Mouse (Mus musculus) liver, postnatal 0 days (tissue): ENCODE measurements at regions not wholly inside any gene's neighbourhood (a gene's known extent, or its start where the extent isn't known, plus 50 kb on each side); places are given as distances from the start of the nearest gene placed in this dataset.

Source experiments
- CTCF ChIP-seq: sonication (generic); IDR thresholded peaks from 2 replicates; pipeline ENCODE4 v1.5.1; 2016; ENCODE audit warnings: antibody characterized with exemption, low read depth
- EP300 ChIP-seq: IDR thresholded peaks from 2 replicates; pipeline ENCODE4 v1.6.1; 2016; ENCODE audit warnings: antibody characterized with exemption, low read depth, mild to moderate bottlenecking

- TF ChIP-seq CTCF (no peak), EP300 (no peak)
Measured at GRCm38 (mm10) chr6:66477575-66477974, 57.6 kb upstream of the Mad2l1 start.
